Mouse (Mus musculus) myocyte (in vitro differentiated cells): ENCODE results near the gene Idh2.

ENCODE experiments used
- CEBPB ChIP-seq: IDR thresholded peaks from 2 replicates; pipeline ENCODE4 v1.6.1; 2011; ENCODE audit warnings: mild to moderate bottlenecking, moderate library complexity; ENCODE audit not compliant: poor library complexity, insufficient read depth, severe bottlenecking
- E2F4 ChIP-seq: IDR thresholded peaks from one replicate; pipeline ENCODE4 v1.6.1; 2011; ENCODE audit warnings: mild to moderate bottlenecking, control low read depth, moderate library complexity; ENCODE audit not compliant: insufficient read depth
- MAX ChIP-seq: IDR thresholded peaks from one replicate; pipeline ENCODE4 v1.6.1; 2011; ENCODE audit warnings: low read depth, mild to moderate bottlenecking, control low read depth
- MYOG ChIP-seq, 3 experiments: IDR thresholded peaks; one replicate each; pipeline ENCODE4 v1.6.1; 2011; ENCODE audit warnings: control low read depth in 2 of 3, low read depth in 2 of 3, mild to moderate bottlenecking in 2 of 3; ENCODE audit not compliant: insufficient read length in 2 of 3, control insufficient read depth in 1 of 3, insufficient read depth in 1 of 3
- POLR2A ChIP-seq: IDR thresholded peaks from one replicate; pipeline ENCODE4 v1.6.1; 2011; ENCODE audit warnings: low read depth, mild to moderate bottlenecking, control low read depth, moderate library complexity; ENCODE audit not compliant: insufficient read length
- POLR2AphosphoS2 ChIP-seq: IDR thresholded peaks from one replicate; pipeline ENCODE4 v1.6.1; 2011; ENCODE audit warnings: low read depth, control low read depth; ENCODE audit not compliant: insufficient read length
- SRF ChIP-seq: IDR thresholded peaks from one replicate; pipeline ENCODE4 v1.6.1; 2011; ENCODE audit warnings: low read depth; ENCODE audit not compliant: control insufficient read depth, insufficient read length
- TCF3 ChIP-seq: IDR thresholded peaks from one replicate; pipeline ENCODE4 v1.6.1; 2011; ENCODE audit warnings: low read depth, control low read depth; ENCODE audit not compliant: insufficient read length
- USF1 ChIP-seq: IDR thresholded peaks from one replicate; pipeline ENCODE4 v1.6.1; 2011; ENCODE audit warnings: low read depth, mild to moderate bottlenecking, control low read depth, moderate library complexity

DNA sequence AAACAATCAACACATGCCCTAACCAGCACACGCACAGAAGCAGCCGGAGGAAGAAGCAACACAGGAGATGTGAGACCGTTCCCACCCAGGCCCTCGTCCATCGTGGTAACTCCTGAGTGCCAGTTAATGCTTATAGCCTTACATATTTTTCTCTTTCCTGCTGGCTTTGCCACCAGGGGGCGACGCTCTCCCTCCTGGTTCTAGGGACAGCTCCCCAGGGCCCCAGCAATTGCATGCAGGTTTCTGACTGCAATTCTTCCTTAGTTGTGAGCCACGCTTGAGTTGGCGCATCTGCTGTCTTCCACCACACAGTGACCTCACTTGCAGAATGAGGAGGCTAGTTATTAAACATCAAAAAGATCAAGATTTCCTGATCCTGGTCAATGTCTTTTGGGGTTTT is 17.3 kb upstream of the Idh2 start:
- TF ChIP-seq CEBPB (no peak), MAX (no peak), MYOG (IDR thresholded peaks at IDR 0.05; ENCODE audit: control insufficient read depth in 1 of 3, insufficient read depth in 1 of 3, insufficient read length in 2 of 3, low read depth in 2 of 3) (no peak), POLR2A (no peak), E2F4 (no peak), USF1 (no peak), TCF3 (no peak), SRF (no peak), POLR2AphosphoS2 (no peak)
